Mouse (Mus musculus): ENCODE measurements around the gene Ccr3. TPM values are rescaled to one million over a fixed set of nuclear protein-coding genes. Genes with fewer than 3 reads are reported as not detected.

Gene Ccr3
- polyA plus RNA-seq, 1 experiment = not detected

DNA sequence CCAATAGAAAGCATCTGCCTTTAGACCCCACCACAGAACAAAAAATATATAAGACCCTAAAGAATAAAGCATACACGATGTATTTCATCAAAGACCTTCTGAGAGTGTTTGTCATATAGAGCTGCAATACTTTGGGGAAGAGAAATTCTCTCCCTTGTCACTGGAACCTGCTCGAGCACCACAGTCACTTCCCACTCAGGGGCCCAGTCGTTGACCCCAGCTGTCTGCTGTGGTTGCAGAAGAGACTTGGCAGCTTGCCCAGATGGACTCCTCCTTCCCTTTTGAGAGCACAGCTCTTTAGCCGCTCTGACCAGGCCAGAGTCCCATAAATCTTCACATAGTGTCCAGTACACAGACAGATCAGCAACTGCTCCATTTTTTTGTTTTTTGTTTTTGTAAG, 15.9 kb downstream of the Ccr3 start:
- Histone ChIP-seq H3K79me2 (ENCODE audit: control insufficient read depth, insufficient read depth) (no peaks in the 10 kb centered on the region), H3K36me3 (ENCODE audit: control insufficient read depth, insufficient read depth) (no peaks in the 10 kb centered on the region), H3K27me3 (ENCODE audit: control insufficient read depth, insufficient read depth, insufficient read length) (no peaks in the 10 kb centered on the region), H3ac (ENCODE audit: control insufficient read depth, insufficient read length) (no peak overlapping the region), H3K4me2 (ENCODE audit: low read depth) (peak overlapping the region; percentile 39), H3K4me3 (no peak overlapping the region)
- TF ChIP-seq E2F4 (IDR thresholded peaks at IDR 0.05; ENCODE audit: insufficient read depth) = no peak
- no peak for TF ChIP-seq USF1 (IDR thresholded peaks at IDR 0.05; ENCODE audit: low read depth)
- peak; percentile 35; the same call in 1 of the 2 replicates for TF ChIP-seq CEBPB (IDR thresholded peaks at IDR 0.05; ENCODE audit: insufficient read depth, poor library complexity, severe bottlenecking)
- TF ChIP-seq POLR2A (IDR thresholded peaks at IDR 0.05; ENCODE audit: insufficient read length, low read depth) = no peak
- no peak for TF ChIP-seq TCF3 (IDR thresholded peaks at IDR 0.05; ENCODE audit: insufficient read length, low read depth)
- TF ChIP-seq SRF (IDR thresholded peaks at IDR 0.05; ENCODE audit: control insufficient read depth, insufficient read length, low read depth) = no peak
- TF ChIP-seq TCF12 (IDR thresholded peaks at IDR 0.05; ENCODE audit: insufficient read depth, poor library complexity, severe bottlenecking) = peak; percentile 35
- TF ChIP-seq REST (IDR thresholded peaks at IDR 0.05; ENCODE audit: insufficient read depth, insufficient read length) = no peak
- TF ChIP-seq MAX (IDR thresholded peaks at IDR 0.05; ENCODE audit: low read depth) = no peak
- peak; percentile 56 to 84 (median 59) for TF ChIP-seq MYOG (IDR thresholded peaks at IDR 0.05; ENCODE audit: control insufficient read depth in 1 of 3, insufficient read depth in 1 of 3, insufficient read length in 2 of 3, low read depth in 2 of 3)
- TF ChIP-seq POLR2AphosphoS2 (IDR thresholded peaks at IDR 0.05; ENCODE audit: insufficient read length, low read depth) = no peak
- TF ChIP-seq MYOD1 (IDR thresholded peaks at IDR 0.05; ENCODE audit: control insufficient read depth in 1 of 3, insufficient read length in 2 of 3, low read depth in 2 of 3) = peak in 2 of 3 experiments; percentile 79 to 82

- Histone ChIP-seq H3ac (ENCODE audit: control insufficient read depth, insufficient read length) (no peak overlapping the region), H3K27me3 (ENCODE audit: control insufficient read depth, insufficient read depth, insufficient read length) (no peaks in the 10 kb centered on the region), H3K4me3 (no peak overlapping the region), H3K36me3 (ENCODE audit: control insufficient read depth, insufficient read depth) (no peaks in the 10 kb centered on the region), H3K79me2 (ENCODE audit: control insufficient read depth, insufficient read depth) (no peaks in the 10 kb centered on the region), H3K4me2 (ENCODE audit: low read depth) (peak overlapping the region; percentile 39)
- peak; percentile 88 for TF ChIP-seq CEBPB (IDR thresholded peaks at IDR 0.05; ENCODE audit: insufficient read depth, poor library complexity, severe bottlenecking)
- no peak for TF ChIP-seq MYOG (IDR thresholded peaks at IDR 0.05; ENCODE audit: control insufficient read depth in 1 of 3, insufficient read depth in 1 of 3, insufficient read length in 2 of 3, low read depth in 2 of 3)
Measured at GRCm38 (mm10) chr9:124038158-124038582, 16.4 kb downstream of the Ccr3 start.

DNA sequence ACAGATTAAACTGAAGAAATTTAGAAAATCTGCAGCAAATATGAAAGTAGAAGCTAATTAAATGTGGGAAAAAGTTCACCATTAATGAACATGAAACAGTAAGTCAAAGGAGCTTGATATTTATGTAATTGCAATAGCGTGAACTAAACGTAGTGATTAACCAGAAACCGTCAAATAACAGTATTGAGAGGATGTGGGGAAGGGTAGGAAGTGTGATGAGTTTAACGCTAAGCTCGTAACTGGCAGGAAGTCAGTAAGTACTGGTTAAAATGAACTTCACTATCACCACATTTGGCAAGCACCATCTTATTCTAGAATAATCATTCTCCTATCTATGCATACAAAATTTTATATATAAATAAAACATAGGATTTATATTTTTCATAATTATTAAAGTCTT, 17.2 kb downstream of the Ccr3 start:
- Histone ChIP-seq H3ac (ENCODE audit: control insufficient read depth, insufficient read length) (no peak overlapping the region), H3K36me3 (ENCODE audit: control insufficient read depth, insufficient read depth) (no peaks in the 10 kb centered on the region), H3K4me3 (no peak overlapping the region), H3K79me2 (ENCODE audit: control insufficient read depth, insufficient read depth) (no peaks in the 10 kb centered on the region), H3K27me3 (ENCODE audit: control insufficient read depth, insufficient read depth, insufficient read length) (no peaks in the 10 kb centered on the region), H3K4me2 (ENCODE audit: low read depth) (no peak overlapping the region)
- TF ChIP-seq USF1 (IDR thresholded peaks at IDR 0.05; ENCODE audit: low read depth) (no peak), CEBPB (IDR thresholded peaks at IDR 0.05; ENCODE audit: insufficient read depth, poor library complexity, severe bottlenecking) (no peak), POLR2AphosphoS2 (IDR thresholded peaks at IDR 0.05; ENCODE audit: insufficient read length, low read depth) (no peak)

DNA sequence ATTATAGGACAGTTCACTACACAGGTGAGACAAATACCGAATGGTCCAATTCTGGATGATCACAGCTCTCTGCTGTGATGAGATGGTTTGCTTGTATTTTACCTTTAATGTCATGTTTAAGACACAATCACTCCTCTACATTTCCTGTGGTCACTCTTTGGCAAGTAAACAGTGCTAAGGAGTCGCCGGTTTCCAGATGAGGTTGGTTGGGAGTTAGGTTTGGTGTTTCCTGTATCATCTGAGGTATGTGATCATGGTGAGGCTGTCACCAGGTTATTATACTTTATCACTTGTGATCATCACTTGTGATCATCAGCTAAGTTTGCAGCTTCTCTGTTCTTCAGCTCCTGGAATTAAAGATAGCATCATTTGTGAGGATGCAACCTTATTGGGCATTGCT, 19.2 kb downstream of the Ccr3 start:
- Histone ChIP-seq H3ac (ENCODE audit: control insufficient read depth, insufficient read length) (no peak overlapping the region), H3K27me3 (ENCODE audit: control insufficient read depth, insufficient read depth, insufficient read length) (no peaks in the 10 kb centered on the region), H3K4me2 (ENCODE audit: low read depth) (no peak overlapping the region), H3K79me2 (ENCODE audit: control insufficient read depth, insufficient read depth) (no peaks in the 10 kb centered on the region), H3K4me3 (no peak overlapping the region), H3K36me3 (ENCODE audit: control insufficient read depth, insufficient read depth) (no peaks in the 10 kb centered on the region)
- no peak for TF ChIP-seq MYOD1 (IDR thresholded peaks at IDR 0.05; ENCODE audit: control insufficient read depth in 1 of 3, insufficient read length in 2 of 3, low read depth in 2 of 3)
- TF ChIP-seq CEBPB (IDR thresholded peaks at IDR 0.05; ENCODE audit: insufficient read depth, poor library complexity, severe bottlenecking) = no peak
- TF ChIP-seq POLR2AphosphoS2 (IDR thresholded peaks at IDR 0.05; ENCODE audit: insufficient read length, low read depth) = no peak
- no peak for TF ChIP-seq REST (IDR thresholded peaks at IDR 0.05; ENCODE audit: insufficient read depth, insufficient read length)
- no peak for TF ChIP-seq USF1 (IDR thresholded peaks at IDR 0.05; ENCODE audit: low read depth)
- TF ChIP-seq TCF3 (IDR thresholded peaks at IDR 0.05; ENCODE audit: insufficient read length, low read depth) = no peak
- no peak for TF ChIP-seq SRF (IDR thresholded peaks at IDR 0.05; ENCODE audit: control insufficient read depth, insufficient read length, low read depth)
- no peak for TF ChIP-seq MYOG (IDR thresholded peaks at IDR 0.05; ENCODE audit: control insufficient read depth in 1 of 3, insufficient read depth in 1 of 3, insufficient read length in 2 of 3, low read depth in 2 of 3)
- no peak for TF ChIP-seq E2F4 (IDR thresholded peaks at IDR 0.05; ENCODE audit: insufficient read depth)
- TF ChIP-seq TCF12 (IDR thresholded peaks at IDR 0.05; ENCODE audit: insufficient read depth, poor library complexity, severe bottlenecking) = no peak
- no peak for TF ChIP-seq POLR2A (IDR thresholded peaks at IDR 0.05; ENCODE audit: insufficient read length, low read depth)
- TF ChIP-seq MAX (IDR thresholded peaks at IDR 0.05; ENCODE audit: low read depth) = no peak

- no peak for TF ChIP-seq TCF12 (IDR thresholded peaks at IDR 0.05; ENCODE audit: insufficient read depth, poor library complexity, severe bottlenecking)
- TF ChIP-seq POLR2A (IDR thresholded peaks at IDR 0.05; ENCODE audit: insufficient read length, low read depth) = no peak
- TF ChIP-seq POLR2AphosphoS2 (IDR thresholded peaks at IDR 0.05; ENCODE audit: insufficient read length, low read depth) = no peak
- no peak for TF ChIP-seq E2F4 (IDR thresholded peaks at IDR 0.05; ENCODE audit: insufficient read depth)
- TF ChIP-seq REST (IDR thresholded peaks at IDR 0.05; ENCODE audit: insufficient read depth, insufficient read length) = no peak
- TF ChIP-seq USF1 (IDR thresholded peaks at IDR 0.05; ENCODE audit: low read depth) = no peak
- no peak for TF ChIP-seq MAX (IDR thresholded peaks at IDR 0.05; ENCODE audit: low read depth)
- TF ChIP-seq MYOD1 (IDR thresholded peaks at IDR 0.05; ENCODE audit: control insufficient read depth in 1 of 3, insufficient read length in 2 of 3, low read depth in 2 of 3) = no peak
- TF ChIP-seq MYOG (IDR thresholded peaks at IDR 0.05; ENCODE audit: control insufficient read depth in 1 of 3, insufficient read depth in 1 of 3, insufficient read length in 2 of 3, low read depth in 2 of 3) = no peak
- no peak for TF ChIP-seq SRF (IDR thresholded peaks at IDR 0.05; ENCODE audit: control insufficient read depth, insufficient read length, low read depth)
- TF ChIP-seq CEBPB (IDR thresholded peaks at IDR 0.05; ENCODE audit: insufficient read depth, poor library complexity, severe bottlenecking) = no peak
- TF ChIP-seq TCF3 (IDR thresholded peaks at IDR 0.05; ENCODE audit: insufficient read length, low read depth) = no peak
- Histone ChIP-seq H3K4me2 (ENCODE audit: low read depth) (no peak overlapping the region), H3K36me3 (ENCODE audit: control insufficient read depth, insufficient read depth) (no peaks in the 10 kb centered on the region), H3K27me3 (ENCODE audit: control insufficient read depth, insufficient read depth, insufficient read length) (no peaks in the 10 kb centered on the region), H3K4me3 (no peak overlapping the region), H3ac (ENCODE audit: control insufficient read depth, insufficient read length) (no peak overlapping the region), H3K79me2 (ENCODE audit: control insufficient read depth, insufficient read depth) (no peaks in the 10 kb centered on the region)
Measured at GRCm38 (mm10) chr9:124053532-124053931, 31.8 kb downstream of the Ccr3 start.

All from myocyte (in vitro differentiated cells).